Mouse (Mus musculus) gastrocnemius, postnatal 36 days (tissue): Measurements from ENCODE around the gene Mthfs. TPM values are rescaled to one million over a fixed set of nuclear protein-coding genes. Genes with fewer than 3 reads are reported as not detected.

Source experiments
- DNase-seq, 2 experiments: peaks; one replicate each; pipeline ENCODE4 v3.0.0; 2022
- intact Hi-C: fragments of 180-260 bp; cut with DNase I; formaldehyde crosslinking; loops from one replicate; pipeline ENCODE4 v1.15.1; 2025
- total RNA-seq, 2 experiments: library from RNA; stranded (reverse); gene quantifications; 2 replicates each; pipeline ENCODE4 v1.2.3; 2021

The Mthfs gene
- total RNA-seq, 2 experiments from 2014 or later: 8.0 to 12.4 TPM

GRCm38 (mm10) chr9:89403031-89403430 is 192.6 kb downstream of the Mthfs start:
- intact Hi-C loops: no loop called here

More at GRCm38 (mm10) chr9:89403031-89403430, 192.6 kb downstream of the Mthfs start:
- DNase-seq: no peak

Other genes with a start within 250 kb of the Mthfs start
- gene Trim43b, start 117.8 kb upstream of the Mthfs start, total RNA-seq: not detected
- gene Bcl2a1b, start 11.5 kb upstream of the Mthfs start, total RNA-seq: not detected
- not detected for gene Gm29094, start 11.3 kb upstream of the Mthfs start, total RNA-seq